Mouse (Mus musculus) cerebellum, postnatal 14 days (tissue): ENCODE measurements around the gene Olfr472.
"Not testable (repeated sequence)": the region's sequence is repeated elsewhere in the genome, so short reads cannot be mapped to it uniquely, and the experiment has no call there.

ENCODE experiments used
- DNase-seq, 2 experiments: peaks; one replicate each; pipeline ENCODE4 v3.0.0; 2021; ENCODE audit warnings: mixed read lengths in 2 of 2

The Olfr472 gene

GRCm38 (mm10) chr7:107897602-107898001 lies at the start of gene Olfr472:
Olfr472 (plus strand) TSS chr7:107897902.
- DNase-seq: no peak

DNA sequence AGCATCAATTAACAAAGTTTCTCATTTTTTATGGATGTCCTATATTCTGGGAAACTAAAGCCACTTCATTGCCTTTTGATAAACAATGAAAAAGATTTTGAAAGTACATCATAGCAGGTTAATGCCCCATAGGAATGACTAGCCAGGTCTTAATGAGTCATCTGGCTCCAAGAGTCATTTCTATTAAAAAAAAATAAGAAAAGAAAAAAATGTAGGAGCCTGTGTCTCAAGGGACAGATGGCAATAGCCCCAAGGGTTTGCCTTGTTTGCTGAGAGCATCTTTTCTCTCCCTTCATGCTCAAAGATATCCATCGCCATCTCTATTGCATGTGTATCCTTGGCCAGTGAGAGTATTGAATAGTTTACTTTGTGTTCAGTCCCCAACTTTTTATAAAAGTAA lies 32.4 kb downstream of the Olfr472 start, which contains the start of gene Olfr473:
Olfr473 (plus strand) TSS at position 301 of the 400 bp plus-strand sequence.
- DNase-seq: no peak

DNA sequence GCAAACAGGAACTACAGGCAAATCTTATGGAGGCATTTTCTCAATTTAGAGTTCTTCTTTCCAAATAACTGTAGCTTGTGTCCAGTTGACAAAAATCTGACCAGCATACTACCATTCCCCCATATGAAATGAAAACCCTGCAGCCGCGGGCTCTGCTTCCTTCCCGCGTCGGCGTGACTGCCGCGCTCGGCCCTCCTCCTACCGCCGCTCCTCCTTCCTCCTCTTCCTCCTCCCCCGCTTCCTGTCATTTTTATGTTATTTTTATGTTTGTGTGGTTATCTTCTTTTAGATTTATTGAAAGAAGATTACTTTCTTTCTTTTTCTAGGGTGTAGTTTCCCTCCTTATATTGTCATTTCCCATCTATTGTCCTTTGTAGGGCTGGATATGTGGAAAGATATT lies 54.8 kb downstream of the Olfr472 start:
- DNase-seq: not testable (repeated sequence)

DNA sequence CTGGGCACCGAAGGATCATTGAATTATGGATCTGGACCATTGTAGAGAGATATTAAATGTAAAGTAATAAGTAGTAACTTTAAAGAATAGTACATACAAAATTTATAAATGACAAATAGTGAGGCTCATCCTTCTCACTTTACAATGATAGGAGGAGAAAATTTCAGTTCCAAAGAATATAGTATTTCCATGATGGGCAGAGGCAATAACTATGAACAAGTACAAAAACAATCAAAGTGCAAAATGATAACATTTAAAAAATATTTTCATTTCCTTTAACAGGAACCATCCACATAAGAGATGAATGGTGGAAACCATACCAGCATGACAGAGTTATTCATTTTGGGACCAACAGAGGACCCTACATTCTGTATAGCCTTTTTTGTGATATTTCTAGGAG lies 56.6 kb downstream of the Olfr472 start, which contains the start of gene Olfr474:
Olfr474 (plus strand) TSS at position 301 of the 400 bp plus-strand sequence.
- DNase-seq: no peak
